Mouse (Mus musculus) embryo, embryonic 10 days (tissue): ENCODE results near the gene Mrpl12.

Source experiments
- DNase-seq: peaks from one replicate; pipeline ENCODE4 v3.0.0-alpha.2; 2015; ENCODE audit warnings: low spot score

Mrpl12 gene

DNA sequence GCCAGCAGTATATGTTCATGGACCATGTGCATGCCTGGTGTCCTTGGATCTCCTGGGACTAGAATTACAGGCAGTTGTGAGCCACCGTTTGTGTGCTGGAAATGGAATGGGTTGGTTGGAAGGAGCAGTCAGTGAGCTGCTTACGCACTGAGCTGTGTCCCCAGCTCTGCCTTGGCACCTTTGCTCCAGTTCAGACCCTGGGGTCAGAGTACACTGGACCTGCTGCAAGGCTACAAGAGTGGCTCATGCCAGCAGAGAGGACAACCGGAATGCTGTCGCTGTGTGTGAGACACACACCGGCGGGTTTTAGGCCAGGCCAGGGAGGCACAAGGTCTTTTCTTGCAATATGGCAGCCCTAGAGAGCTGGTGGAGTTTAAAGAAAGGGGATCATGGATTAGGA lies 12.4 kb upstream of the Mrpl12 start:
- DNase-seq = no peak

DNA sequence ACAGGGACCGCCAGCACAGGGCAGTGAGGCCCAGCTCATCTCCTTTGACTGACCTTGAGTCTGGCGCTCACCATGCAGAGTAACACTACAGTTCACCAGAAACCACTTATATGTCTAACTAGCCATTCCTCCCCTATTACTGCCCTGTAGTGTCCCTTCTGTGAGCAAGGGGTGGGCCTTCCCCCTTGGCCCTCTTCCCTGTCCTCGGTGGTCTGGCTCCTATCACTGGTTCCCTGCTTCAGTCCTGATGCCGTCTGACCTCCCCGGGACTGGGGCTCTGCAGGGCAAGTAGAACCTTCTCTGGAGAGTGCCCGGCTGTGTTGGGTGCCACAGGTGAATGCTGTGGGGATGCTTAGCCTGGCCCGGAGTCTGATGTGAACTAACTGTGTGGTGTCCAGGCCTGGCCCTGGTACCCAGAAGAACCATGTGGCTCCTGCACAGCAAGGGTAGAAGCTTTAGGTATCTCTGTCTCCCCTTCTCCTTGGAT lies 922 bp upstream of the Mrpl12 start:
- no peak for DNase-seq

DNA sequence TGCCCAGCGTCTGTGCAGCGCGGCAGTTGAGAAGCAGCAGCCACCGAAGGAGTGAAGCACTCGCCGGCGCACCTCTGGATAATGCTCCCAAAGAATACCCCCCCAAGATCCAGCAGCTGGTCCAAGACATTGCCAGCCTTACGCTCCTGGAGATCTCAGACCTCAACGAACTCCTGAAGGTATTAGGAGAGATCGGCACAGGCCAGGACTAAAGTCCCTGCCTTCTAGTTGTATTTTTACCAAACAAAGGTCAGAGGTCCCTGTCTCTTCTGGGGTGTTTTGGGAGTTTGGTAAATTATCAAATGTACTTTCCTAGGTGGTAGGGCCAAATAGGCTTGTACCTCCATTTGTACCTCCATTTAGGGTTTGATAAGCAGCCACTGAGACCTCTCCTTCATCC lies 838 bp downstream of the Mrpl12 start:
- no peak for DNase-seq

DNA sequence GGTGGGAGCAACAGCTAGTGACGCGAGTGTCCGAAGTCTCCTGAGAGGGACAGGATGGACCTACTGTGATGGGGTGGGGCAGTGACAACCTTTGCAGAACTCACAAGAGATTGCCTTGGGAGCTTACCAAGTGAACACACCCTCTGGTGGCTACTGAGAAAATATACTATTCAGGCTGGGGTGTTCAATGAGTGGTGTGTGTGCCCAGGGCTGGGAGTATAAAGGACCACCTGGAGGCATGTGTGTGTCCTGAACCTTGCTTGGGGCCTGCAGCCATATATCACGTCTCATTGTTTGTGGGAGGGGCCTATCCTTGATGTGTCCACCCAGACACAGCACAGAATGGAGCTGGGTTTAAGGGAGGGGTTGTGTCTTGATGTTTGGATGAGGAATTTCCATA lies 4.1 kb downstream of the Mrpl12 start:
- DNase-seq = no peak

DNA sequence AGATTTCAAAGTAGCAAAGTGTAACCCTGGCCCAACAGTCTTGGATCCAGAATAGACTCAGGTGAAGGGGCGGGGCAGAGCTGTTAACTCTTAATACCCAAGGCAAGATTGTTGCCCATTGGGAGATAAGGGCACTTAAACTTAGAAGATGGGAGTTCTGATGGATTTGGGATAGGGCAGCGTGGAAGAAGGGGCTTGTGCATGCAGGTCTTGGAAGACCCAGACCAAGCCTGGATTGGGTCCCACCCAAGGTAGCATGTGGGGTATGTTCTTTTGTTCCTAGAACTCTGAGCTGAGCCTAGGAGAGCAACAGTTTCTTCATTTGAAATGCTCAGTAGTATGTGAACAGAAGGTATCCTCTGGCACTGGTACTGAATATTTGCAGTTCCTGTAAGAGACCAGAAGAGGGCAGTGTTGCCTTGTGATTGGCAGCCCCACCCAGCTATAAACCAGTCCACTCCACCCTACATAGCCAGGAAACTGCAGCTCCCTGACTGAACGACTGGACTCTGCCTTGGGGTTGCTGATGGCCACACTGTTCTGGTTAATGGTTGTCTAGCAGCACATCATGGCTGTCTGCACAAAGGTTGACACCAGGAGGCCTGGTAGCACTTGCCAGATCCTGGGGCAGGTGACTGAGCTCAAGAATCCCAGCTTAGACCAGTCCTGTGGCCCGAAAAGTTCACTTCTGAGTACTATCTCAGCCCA lies 4.8 kb downstream of the Mrpl12 start:
- peak; percentile 93 for DNase-seq

DNA sequence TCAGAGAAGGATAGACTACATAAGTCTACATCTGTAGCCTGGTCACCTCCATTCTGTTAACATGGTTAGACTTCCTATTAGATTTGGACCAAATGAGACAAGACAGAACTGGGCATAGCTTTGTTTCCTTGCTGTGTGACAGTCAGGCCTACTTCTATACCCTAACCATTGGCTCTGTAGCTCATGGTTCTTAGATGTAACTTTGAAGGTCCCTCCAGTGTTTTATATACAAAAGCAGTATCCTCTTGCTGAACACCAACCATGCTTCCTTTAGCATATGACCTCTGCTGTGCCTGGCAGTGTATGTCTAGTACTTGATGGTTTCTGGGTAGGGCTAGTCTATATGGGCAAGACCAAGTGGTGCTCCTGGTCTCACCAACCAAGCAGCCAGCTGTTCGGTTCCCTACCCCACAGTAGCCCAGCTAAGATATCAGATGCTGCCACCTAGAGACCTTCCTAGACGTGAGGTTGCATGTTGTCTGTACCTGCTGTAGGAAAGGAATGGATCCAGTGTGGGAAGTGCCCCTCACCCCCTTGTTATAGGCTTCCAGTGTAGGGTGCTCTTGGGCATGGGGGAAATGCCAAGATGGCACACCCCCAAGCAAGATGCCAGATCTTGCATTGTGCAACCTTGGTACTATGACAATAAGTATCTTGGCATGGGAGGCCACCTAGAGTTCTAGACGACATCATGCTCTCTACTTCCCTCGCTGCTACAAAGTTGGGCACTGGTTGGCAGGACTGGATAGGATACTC lies 6.1 kb downstream of the Mrpl12 start:
- no peak for DNase-seq

DNA sequence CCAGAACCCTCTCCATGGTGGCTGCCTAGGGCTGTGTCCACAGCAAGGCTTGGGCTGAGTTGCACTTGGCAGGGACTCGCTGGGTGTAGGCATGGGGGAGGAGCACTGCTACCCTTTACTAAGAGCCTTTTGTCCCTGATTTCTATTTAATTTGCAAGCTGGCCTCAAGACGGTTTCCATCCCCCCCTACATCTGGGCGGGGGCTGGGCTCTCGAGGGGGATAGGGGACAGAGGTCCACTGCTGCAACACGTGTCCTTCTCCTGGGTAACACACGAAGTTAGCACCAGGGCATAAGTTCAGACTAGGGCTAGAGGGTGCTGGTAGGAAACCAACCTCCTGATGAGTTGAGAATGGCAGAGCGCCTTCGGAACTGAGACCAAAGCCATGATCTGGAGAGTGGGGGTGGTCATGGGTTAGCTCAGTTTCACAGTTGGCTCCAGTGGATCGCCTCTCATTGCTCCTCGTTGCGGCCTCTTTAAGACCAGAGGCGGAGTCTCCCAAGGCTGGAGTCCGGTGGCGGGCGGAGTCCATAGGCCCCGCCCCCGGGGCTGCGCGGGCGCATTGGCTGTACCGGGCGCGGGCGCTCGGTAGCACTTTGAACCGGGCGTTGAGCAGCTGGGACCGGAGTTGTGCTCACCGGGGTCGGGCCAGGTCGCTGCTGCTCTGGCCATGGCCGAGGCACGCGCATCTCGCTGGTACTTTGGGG lies 7.1 kb downstream of the Mrpl12 start, which contains the start of gene Slc25a10:
Slc25a10 (plus strand) TSS at position 524 of the 707 bp plus-strand sequence.
- DNase-seq = peak; percentile 92

DNA sequence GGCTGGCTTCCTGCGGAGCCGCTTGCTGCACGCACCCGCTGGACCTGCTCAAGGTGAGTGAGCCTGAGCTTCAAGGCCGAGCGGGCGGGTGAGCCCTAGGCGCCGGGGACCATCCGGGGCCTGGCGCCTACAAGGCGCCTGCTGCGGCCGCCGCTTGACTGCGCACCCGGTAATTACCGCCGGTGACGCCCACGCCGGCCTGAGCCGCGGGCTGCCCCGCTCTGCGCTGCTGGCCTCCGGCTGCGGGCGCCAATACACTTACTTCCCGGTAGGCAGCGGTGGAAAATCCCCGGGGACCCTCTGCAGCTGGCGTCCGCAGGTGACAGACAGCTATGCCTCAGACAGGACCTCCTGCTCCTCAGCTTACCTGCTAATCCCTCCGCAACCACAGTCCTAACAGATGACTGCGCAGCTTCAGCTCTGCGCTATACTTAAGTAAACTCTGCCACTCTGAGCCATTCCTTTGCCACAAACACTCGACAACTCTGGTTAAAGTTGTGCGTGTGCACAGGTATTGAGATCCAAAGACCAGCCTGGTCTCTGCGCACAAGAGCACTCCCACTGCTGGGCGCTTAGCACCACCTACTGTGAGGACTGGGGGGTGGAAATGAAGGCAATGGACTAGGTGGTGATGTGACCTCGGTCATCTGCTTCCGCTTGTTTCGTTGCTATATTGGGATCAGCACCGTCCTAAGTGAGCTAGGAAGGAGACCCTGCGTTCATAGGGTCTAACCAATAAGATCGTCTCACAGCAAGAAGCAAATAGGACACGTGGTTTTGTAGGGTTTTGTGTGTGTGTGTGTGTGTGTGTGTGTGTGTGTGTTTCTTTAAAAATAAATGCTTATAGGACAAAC lies 7.8 kb downstream of the Mrpl12 start:
- DNase-seq = peak; percentile 76

DNA sequence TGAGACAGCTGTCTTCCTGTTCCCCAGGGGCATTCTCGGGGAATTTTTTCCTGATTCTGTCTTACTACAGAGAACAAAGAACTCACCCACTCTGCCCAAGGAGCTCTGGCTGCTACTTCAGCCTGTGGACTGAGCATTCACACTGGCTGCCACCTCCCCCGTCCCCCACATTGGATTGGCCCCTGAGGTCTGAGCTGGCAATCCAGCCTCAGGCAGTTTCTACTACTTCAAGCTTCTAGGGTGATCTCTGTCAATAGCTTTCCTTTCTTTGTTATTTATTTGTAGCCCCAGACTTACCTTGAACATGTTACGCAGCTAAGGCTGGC lies 8.4 kb downstream of the Mrpl12 start:
- no peak for DNase-seq

DNA sequence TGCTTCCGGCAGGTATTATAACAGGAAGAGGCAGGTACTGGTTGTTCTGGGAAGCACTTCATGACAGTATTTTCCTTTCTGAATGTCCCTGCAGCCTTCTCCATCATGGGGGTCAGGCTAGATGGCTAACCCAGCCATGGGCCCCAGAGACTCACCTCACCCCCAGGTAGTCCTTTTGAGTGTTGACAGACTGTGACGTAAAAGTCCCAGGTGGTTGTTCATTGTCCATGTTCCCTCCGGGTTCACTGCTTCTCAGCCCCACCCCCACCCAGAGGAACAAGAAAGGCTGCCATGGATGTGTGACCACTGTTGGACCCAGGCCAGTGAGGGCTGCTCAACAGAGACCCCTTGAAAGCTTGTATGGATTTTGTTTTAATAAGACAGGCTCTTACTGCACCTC lies 8.9 kb downstream of the Mrpl12 start:
- no peak for DNase-seq

DNA sequence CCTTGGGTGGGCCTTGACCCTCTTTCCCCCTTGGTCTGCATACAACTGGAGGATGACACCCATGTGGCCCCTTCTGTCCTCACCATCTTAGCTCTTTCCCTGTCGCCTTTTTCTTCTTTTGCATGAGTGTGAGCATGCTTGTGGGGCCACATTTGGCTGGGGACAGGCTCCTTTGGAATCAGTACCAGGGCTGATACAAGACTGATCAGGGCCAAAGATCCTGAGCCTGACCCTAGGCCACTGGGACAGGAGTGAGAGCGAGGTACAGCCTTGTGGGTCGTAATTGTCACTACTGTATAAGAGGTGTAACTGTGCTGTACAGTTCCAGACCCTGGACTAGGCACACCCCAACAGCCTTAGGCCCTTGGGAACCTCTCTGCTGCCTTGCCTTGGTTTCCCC lies 9.5 kb downstream of the Mrpl12 start:
- no peak for DNase-seq

DNA sequence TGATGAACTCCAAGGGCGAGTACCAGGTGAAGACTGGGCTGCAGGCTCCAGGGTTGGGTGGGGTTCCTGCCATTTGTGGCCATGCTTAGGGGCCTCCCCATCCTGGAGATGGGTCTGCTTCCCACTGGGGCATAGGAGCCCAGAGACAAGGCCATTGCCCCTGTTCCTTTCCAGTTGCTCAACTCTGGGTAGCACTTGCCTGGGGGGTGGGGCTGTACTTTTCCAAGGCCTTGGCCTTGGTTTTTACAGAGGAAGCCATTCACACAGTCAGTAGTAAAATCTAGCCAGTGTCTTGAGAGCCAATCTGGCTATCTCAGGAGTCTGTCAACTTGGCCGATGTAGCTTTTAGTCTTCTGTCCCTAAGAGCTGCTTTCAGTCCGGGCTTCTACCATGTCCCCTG lies 13.0 kb downstream of the Mrpl12 start:
- no peak for DNase-seq

DNA sequence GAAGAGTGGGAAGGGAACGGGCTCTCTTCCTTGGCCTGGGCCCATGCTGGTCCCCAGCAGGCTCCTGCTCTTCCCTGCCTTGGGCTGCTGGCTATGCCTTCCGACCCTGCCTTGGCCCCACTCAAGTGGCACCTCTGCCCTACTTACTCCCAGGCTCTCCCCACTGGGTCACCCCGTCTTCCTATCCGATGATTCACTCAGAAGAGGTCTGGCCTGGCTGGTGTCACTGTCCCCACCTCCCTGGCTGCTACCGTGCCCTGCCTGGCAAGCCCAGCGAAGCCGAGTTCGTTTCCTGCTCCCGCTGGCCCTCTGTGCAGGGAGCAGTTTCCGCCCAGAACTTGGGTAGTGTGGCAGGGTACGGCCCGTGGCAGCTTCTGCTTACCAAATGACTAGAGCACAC lies 13.8 kb downstream of the Mrpl12 start:
- DNase-seq = no peak

DNA sequence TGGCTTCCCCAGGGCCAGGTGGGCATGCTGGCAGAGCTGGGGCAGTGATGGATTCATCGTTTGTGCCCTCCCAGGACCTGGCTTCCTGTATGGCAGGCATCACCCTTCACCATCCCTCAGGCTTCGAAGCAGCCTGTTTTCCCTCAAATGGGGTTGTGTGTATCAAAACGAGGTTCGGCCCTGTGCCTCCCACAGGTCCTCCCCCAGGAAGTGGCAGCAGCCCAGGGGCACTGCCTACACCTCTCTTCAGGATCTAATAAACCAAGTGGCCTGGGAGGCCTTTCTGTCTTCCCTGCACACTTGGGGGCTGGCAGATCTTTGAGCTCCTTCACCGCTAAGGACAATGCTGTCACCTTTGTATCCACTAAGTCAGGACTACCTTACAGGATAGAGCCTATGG lies 14.5 kb downstream of the Mrpl12 start:
- DNase-seq = no peak

DNA sequence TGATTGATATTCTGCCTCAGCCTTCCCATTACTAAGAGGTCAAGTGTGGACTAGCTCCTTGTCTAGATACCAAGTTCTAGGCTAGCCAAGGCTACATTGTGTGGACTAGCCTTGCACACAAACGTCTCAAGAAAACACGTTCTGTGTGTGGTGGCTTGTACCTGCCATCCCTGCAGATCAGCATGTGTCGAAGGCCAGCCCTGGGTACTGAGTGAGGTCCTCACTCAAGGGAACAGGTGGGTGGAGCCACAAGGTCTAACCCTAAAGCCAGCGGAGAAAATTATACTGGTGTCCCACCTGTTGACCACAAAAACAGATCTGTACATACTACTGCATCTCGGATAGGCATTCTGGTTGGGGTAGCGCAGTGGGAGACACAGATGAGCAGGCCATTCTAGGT lies 15.5 kb downstream of the Mrpl12 start:
- DNase-seq = no peak

DNA sequence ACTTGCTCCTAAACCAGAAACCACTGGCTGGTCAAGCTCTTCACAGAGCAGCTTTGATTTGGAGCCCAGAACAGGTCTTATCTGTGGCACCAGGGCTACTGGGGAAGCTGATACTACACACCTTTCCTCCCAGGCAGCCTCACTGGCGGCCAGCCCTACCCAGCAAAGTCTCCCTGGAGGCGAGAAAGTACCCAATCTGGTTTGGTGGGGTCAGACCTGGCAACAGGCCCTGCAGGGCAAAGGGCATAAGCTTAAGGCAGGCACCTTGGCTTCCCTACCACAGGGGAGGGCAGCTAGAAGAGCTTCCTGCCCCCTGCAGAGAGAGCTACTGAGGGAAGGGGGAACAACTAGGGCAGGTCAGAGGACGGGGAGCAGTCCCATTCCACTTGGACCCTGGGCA lies 15.9 kb downstream of the Mrpl12 start:
- no peak for DNase-seq

DNA sequence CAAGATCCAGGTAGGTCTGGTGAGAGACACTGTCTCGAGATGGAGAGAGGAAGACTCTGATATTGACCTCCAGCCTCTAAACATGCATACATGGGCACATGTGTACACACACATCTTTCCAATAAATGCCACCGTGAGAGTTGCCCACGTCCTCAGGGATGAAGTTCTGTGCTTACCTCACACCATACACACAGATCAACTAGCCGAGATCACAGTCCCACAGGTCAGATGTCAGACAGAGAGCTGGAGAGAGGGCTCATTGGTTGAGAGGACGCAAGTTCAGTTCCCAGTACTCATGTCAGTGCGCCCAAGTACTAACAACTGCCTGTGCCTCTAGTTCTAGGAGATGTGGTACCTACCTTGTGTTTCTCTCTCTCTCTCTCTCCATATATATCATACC lies 16.6 kb downstream of the Mrpl12 start:
- no peak for DNase-seq

DNA sequence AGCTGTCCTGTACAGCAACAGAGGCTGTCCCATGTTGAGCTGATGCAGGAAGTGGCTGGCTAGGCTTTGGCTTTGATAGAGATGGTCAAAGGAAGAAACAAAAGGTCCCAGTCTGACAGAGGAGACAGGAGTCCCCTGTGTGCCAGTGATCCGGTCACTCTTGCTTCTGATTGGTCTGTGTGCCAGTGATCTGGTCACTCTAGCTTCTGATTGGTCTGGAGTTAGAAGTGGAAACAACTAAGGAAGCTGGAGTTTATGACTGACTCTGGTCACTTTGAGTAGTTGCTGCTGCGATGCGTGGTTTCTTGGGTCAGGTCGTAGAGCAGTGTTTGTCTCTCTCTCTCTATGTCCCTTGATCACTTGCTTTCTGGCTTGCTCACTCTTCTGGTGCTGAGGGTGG lies 17.3 kb downstream of the Mrpl12 start:
- no peak for DNase-seq

DNA sequence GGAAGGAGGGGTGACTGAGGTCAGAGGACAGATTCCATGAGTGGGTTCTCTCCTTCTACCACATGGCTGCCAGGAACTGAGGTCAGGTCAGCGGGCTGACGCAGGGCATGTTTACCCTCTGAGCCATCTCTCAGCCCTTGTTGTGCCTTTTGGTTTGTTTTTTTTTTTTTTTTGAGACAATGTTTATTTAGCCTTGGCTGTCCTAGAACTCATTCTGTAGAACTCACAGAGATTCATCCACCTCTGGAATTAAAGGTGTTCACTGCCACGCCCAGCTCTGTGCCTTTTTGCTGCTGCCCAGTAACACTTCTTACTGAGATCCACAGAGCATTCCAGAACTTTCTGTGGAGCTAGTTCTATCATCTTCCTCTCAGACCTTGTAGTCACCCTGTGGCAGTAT lies 21.2 kb downstream of the Mrpl12 start:
- DNase-seq = no peak

DNA sequence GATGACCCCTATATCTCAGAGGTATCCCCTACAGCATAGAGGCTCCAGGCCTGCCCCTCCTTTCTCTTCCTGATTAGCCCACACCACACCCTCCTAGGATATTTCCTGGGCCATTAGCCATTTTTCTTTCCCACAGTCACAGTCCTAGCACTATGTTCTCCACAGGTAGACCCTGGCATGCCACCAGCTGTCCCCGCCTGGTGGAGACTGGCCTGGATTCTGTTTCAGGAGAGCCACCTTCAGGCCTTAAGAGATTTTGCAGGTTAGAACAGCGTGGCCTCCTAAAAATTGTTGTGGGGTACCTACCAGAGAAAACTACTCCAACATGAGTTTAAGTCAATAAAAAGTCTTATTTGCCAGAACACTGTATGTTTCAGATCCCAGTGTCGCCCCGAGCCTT lies 22.5 kb downstream of the Mrpl12 start:
- DNase-seq = no peak

DNA sequence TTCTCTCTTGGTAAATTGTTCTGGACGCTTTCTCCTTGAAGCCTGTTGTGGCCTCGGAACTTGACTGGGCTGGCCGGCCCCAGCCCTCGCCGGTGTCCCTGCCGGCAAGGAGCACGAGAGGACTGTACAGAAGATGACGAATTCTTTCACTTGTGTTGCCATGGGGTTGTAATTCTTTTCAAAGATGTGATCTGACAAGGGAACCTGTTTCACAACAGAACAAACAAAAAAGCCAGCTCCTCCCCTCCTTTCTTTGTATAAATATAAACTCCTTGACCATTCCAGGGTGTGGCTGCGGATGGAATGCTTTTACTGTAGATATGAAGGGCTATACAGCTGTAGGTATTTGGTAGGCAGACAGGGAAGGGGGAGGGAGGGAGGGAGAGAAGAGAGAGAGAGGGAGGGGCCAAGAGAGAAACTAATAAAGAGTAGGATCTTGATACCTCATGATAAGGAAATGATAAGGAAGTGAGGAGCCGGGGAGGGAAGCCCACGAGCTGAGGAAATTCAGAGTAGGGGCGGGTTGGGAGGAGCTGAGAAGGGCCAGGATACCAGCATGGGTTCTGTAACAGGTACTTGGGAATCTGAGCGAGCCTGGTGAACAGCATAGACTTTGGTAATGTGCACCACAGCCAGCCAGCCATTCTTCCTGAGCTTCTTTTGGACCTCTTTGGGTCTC lies 23.3 kb downstream of the Mrpl12 start:
- no peak for DNase-seq
